Mouse (Mus musculus): ENCODE measurements around the gene Pdlim7.

Gene Pdlim7

DNA sequence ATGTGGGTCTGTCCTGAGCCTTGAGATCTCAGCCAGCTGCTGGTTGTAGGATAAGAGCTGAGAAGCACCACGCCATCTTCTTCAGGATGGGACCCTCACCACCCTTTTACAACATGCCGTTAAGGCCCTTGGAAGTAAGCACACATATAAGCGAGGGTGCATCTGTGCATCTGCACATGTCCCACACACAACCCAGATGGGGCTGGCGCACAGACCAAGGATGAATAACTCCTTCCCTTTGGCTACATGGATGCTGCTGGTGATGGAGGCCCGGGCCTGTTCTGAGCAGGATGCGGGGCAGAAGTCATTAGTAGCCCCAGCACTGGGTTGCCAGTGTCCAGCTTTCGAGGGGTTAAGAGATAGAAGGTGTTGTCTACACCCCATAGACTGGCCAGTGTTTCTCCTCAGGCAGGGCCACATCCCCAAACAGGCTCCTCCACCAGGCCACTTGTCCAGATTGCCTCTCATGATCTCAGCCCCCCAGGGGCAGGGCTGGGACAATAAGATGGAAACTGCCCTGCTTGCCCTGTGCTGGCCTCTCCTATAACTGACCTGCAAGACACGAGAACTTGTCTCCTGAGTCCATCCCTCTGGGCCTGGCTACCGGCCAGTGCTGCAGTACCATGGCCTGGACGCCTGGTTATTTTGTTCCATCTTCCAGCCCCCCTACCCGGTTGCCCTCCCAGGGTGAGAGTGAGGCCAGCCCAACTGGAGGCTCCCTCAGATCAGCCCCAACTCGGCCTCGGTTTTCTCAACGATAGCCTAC, 27.3 kb downstream of the Pdlim7 start:
- DNase-seq (ENCODE audit: low spot score in 2 of 2): peak in 1 of 2 experiments; percentile 56

DNA sequence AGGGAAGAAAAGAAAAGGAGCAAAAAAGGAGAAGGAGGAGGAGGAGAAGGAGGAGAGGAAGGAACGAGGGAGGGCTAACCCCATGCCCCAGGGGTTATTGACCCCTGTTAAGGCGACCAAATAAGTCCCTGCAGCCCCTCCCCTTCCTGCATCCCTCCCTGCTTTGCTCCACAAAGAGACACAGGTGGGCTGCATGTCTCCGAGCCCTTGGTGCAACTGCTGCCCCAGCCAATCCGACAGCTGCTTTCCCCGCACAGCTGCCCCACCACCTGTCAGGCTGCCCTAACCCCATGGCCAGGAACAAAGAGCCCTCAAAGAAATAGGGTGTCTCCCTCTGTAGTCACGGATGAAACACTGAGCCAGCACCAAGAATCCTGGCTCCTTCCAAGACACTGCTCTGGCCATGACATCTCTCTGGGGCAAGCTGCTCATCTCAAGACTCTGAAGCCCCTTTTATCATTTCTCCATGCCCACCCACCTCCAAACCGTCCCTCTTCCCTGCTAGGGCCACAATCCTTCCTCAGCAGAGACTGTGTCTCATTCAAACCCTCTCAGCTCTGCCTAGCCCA, 28.9 kb downstream of the Pdlim7 start:
- no peak for DNase-seq (ENCODE audit: low spot score in 2 of 2)

DNA sequence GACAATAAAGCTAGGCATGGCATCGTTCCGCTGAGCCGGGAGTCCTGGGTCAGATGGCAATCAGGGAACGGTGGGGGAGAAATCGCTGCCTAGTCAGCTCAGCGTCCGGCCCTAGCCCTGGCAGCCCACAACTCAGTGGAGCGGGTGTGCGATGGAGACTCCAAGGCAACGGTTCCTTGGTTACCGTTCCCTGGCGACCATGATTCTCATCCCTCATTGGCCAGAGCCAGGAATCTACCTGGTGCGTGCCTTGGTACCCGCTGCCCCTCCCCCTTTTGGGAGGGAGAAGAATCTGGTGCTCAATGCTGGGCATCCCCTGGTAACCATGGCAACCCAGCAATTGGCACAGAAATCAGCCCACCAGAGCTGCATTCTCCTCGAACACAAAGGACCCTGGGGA, 29.9 kb downstream of the Pdlim7 start:
- DNase-seq (ENCODE audit: low spot score in 2 of 2): peak in 1 of 2 experiments; percentile 85

DNA sequence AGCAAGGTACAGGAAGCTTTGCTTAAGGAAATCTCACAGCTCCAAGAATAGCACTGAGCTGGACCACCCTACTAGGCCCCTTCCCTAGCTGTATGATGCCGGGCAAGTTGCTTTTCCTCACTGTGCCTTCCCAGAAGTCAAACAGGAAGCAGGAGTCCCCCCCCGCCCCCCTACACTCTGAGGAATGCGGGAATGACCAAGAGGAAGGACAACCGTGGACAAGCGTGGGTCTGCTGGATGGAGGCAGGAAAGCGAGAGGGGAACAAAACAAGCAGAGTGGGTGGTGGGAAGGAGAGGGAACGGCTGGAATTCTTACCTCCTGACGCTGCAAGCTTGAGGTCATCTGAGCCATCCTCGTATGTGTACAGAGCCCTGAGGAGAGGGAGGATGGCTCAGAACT, 30.4 kb downstream of the Pdlim7 start:
- DNase-seq (ENCODE audit: low spot score in 2 of 2): no peak

DNA sequence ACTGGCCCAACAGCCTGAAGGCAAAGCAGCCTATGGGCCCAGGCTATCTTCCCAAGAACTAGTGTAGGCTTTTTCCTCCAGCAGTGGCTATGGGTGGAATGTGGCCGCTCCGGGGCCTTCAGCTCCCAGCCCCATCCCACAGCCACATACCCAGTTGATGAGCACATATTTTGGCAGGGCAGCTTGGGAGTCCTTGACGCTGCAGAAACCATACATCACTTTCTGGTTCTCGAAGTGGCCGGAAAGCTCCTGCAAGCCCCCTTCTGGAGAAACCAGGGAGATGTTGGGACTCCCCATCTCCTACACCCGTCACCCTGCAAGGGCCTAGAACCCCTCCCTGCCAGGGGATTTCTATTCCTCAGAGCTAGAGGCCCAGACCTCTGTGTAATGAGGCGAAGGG, 30.9 kb downstream of the Pdlim7 start:
- DNase-seq (ENCODE audit: low spot score in 2 of 2): no peak

DNA sequence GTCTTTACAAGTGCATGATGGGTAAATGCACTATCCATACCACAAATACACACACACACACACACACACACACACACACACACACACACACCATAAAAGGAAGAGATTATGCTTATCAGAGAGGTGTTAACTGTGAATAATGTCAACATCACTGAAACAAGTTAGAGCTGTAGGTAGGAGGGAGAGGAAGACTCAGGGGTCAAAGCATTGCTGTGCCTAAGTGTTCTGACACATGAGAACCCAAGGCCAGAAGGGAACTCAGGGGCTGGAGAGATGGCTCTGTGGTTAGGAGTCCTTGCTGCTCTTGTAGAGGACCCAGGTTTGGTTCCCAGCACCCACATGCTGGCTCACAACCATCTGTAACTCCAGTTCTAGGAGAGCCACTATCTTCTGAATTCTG, 33.5 kb downstream of the Pdlim7 start:
- no peak for DNase-seq (ENCODE audit: low spot score in 2 of 2)

DNA sequence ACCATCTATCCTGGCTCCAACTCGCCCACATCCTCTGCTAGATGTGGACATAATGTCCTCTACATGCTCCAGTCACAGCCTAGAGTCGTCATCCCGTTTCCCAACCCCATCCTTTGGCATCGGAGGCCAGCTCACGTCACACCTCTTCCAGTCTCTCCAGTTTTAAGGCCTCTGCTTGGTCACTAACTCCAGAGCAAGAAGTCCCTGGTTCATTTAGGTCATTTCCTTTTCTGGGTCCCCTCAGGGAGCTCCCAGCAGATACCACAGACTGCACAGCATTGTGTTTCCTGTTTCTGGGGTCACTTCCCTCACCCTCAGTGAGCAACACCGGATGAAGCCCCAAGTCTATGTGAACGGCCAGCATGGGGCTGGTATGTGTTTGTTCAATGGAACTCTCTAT, 34.5 kb downstream of the Pdlim7 start:
- DNase-seq (ENCODE audit: low spot score in 2 of 2): no peak

DNA sequence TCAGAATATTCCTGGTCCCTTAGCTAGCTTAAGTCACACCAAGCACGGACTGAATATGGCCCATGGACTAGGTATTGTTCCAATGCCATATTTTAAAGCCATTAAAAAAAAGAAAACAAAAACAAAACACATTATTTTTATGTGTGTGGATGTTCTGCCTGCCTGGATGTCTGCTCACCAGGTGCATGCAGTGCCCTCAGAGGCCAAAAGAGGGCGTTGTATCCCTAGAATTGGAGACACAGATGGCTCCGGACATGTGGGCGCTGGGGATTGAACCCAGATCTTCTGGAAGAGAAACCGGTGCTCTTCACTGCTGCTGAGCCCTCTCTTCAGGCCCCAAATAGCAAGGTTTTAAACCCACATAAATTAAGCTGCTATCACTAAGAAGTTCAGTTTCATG, 35.4 kb downstream of the Pdlim7 start:
- DNase-seq (ENCODE audit: low spot score in 2 of 2): peak in 1 of 2 experiments; percentile 60

DNA sequence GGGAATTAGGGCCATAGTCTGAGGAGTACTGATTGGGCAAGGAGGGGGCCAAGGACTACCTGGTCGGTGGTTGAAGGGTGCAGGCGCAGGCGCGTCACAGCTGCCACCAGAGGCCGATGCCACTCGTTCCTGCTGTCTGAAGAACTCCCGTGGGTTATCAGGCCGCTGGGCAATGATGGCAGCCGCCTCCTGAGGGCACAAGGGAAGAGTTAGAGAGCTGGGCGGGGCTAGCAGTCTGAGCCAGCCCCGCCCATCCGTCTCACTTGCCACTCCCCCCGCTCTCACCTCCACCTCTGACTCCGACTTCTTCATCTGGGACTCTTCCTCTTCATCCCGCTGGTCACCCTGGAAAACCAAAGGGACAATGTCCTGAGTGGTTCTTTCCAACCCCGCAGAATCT, 36.0 kb downstream of the Pdlim7 start:
- no peak for DNase-seq (ENCODE audit: low spot score in 2 of 2)

DNA sequence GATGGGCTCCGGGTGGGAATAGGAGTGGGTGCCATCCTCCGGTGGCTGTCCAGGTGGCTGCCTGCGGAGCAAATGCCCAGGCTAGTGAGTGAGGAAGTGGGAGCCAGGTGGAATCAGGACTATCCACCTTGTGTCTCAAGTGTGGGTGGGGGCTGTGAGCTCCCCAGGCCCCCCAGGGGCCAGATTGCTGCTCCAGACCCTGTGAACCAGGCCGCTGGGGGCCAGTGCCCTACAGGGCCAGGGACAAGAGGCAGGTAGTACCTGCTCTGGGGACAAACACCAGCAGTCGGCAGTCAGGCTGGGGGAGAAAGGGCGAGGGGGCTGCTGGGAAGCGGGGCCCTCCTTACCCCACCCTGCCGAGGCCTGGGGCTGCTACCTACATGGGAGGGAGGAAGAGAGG, 37.2 kb downstream of the Pdlim7 start:
- DNase-seq (ENCODE audit: low spot score in 2 of 2): no peak

DNA sequence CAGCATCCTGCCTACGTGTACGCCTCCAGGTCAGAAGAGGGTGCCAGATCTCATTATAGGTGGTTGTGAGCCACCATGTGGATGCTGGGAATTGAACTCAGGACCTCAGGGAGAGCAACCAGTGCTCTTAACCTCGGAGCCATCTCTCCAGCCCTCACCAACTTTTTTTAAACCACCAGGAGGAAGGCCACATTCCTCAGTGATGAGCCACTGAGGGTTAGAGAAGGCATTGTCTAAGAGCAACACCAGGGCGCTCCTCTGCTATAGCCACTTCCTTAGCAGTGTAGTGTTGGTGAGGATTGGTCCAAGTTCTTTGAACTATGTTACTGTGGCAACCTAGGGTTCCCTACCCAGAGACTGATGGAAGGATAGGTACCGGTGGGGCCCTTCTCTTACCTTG, 37.7 kb downstream of the Pdlim7 start:
- DNase-seq (ENCODE audit: low spot score in 2 of 2): no peak

DNA sequence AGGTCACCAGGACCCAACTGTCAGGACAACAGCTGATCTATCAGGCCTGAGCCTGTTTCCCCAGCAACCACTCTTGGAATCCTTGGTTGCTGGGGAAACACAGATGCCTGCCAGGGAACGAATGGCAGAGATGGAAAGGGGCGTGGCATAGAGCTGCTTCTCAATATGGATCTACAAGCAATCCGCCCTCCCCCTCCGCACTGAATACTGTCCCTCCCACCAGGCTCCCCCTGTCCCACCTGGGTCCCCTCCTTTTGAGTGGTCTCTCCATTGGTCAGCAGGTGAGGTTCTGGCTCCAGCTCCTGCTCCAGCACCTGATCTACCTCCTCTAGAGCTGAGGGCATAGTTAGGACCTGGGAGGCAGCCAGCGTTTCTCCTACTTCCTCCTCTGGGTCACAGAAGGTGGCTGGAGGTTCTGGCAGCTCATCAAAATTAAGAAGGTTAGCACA, 38.8 kb downstream of the Pdlim7 start:
- DNase-seq (ENCODE audit: low spot score in 2 of 2): peak in 1 of 2 experiments; percentile 66

DNA sequence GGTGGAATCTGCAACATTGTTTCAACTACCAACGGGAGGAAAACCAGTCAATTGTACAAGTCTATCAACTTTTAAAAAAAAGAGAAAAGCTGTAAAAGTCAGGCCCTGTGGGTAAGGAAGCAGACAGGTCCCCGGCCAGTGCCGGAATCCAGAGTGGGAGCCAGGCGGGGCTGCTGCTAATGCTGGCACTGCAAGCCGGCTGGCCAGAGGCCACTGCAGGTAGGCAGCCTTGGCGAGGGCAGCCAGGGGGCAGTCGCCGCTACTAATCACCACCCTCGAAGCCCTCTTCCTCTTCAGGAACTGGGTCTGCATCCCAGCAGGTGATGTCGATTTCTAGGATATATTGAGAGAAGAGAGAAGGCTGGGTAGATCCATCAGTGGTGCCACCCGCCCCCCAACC, 39.5 kb downstream of the Pdlim7 start:
- DNase-seq (ENCODE audit: low spot score in 2 of 2): no peak

DNA sequence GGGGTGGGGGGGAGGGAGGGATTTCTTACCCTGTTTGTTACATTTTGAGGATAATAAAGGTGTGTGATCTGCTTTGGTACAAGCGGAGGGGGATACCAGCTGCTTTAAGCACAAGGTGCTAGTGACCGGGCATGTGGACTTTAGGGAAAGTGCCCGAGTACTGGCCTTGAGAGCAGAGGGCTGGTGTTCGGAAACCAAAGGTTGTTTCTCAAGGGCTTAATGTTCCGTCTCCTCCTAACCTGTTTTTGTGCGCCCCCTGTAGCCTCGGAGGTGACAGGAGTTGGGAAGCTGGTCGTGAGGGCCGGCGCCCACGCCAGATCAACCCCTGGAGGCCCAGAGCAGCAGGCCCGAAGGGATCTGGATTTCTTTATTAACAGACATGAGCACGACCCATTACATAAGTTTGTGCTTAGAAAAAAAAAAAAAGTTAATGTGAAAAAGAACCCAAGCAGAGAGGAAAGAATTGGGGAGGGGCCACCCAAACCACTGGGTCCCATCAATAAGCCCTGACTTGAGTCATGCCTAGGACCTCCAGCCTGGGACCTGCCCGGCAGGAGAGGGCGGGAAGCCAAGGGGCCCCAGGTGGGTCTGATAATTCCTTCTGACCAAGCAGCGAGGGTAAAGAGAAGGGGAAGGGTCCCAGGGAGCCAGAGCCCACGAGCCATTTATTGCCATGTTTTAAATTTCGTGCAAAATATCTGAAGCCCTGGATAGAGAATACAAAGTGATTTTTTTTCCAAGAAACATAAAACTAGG, 40.2 kb downstream of the Pdlim7 start:
- DNase-seq (ENCODE audit: low spot score in 2 of 2): no peak

DNA sequence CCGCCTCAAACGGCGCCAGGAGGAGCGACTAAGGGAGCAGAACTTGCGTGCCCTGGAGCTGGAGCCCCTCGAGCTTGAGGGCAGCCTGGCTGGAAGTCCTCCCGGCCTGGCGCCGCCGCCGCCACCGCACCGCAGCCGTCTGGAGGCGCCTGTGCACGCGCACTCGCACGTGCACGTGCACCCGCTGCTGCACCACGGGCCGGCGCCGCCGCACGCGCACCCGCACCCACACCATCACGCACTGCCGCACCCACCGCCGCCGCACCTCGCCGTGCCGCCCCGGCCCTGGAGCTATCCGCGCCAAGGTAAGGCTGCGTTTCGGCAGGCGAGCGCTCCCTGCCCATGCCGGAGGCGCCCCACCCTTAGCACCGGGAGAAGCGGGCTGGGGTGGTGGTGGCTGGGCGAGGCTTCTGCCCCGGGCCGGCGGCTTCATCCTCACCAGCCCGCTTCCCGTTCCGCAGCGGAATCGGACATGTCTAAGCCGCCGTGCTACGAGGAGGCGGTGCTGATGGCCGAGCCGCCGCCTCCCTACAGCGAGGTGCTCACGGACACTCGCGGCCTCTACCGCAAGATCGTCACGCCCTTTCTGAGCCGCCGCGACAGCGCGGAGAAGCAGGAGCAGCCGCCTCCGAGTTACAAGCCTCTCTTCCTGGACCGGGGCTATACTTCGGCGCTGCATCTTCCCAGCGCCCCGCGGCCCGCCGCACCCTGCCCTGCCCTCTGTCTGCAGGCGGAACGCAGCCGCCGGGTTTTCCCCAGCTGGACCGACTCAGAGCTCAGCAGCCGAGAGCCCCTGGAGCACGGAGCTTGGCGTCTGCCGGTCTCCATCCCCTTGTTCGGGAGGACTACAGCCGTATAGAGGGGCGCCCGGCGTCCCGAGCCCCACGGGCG, 41.1 kb downstream of the Pdlim7 start:
- peak; percentile 51 to 73 for DNase-seq (ENCODE audit: low spot score in 2 of 2)

DNA sequence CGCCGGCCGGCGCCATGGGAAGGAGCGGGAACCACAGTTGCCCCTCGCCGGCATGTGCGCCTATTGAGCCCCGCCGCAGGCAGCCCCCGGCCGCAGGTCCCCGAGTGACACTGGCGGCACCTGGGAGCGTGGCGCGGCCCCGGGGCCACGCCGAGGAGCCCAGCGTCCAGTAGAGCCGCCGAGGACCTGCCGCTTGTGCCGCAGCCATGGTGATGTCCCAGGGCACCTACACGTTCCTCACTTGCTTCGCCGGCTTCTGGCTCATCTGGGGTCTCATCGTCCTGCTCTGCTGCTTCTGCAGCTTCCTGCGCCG, 41.7 kb downstream of the Pdlim7 start:
- no peak for DNase-seq (ENCODE audit: low spot score in 2 of 2)

DNA sequence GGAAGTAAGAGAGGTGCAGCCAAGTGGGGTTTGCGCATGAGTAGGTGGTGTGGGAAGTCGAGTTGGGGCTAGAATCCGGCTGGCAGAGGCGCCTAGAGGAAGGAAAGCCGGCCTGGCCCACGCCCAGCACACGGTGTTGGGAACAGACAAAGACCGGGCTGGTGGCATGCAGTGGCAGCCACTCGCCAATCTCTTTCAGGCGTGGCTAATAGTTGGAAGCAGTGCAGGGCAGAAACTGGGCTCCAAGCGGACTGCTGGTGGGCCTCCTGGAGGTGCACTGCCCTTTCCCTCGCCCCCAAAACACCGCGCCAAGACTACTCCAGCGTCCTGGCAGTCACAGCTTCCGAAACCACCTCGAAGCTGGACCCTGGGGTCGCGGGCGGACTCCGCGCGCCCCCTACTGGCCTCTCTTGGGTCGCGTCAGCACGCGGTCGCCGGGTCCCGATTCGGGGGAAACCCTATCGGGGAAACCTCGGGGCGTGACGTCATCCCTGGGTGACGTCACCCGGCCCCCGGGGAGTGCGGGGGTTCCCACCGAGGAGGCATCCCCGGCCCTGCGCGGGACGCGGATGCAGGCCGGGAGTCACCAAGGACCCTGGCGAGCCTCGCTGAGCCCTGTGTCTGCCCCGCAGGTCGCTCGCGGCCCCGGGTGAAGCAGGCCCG, 42.2 kb downstream of the Pdlim7 start:
- peak; percentile 84 to 97 for DNase-seq (ENCODE audit: low spot score in 2 of 2)

DNA sequence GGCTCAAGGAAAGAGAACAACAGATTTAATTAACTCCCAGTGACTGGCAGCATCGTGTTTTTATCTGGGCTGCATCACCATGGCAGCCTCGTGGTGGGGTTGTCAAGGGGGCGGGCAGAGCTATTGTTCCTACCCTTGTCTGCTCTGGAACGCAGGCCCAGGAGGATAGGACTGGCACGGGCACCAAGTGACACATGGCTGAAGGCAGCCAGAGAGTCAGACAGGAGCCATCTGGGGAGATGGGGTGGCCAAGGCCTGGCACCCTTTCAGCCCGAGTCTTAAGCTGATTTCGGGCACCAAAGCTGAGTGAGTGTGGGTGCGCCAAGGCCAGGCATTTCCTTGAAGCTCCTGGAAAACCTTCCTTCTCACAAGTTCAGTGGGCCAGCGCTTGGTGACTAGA, 43.1 kb downstream of the Pdlim7 start:
- peak; percentile 58 to 80 for DNase-seq (ENCODE audit: low spot score in 2 of 2)

DNA sequence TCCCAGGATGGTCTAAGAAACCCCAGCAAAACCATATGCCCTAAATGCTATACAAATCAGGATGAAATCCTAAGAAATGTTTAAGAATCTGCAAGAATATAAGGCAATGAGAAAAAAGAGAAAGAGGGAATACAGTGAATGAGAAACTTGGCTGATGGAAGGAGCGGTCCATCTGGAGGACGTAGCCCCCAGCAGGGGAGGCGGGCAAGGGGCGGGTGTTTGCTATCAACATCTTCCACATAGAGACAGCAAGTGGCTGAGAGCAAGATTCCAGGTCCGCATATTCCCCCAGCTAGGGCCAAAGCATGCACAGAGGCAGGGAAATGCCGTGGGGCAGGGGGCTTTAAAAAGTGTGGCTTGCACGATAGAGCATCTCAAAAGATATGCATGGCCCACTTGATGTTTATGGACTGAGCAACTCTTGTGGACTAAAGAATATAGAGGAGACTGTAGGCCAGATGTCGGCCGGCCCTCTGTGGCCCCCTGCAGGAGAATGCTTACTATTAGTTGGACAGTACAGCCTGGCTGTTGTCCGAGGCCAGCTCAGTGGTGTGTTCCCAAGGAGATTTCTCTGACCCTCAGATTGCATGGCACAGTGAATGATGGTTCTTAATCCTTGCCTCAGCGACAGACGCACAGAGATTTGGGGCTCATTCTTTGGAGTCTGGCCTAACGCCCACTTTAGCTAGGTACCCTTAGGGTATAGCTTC, 44.5 kb downstream of the Pdlim7 start:
- no peak for DNase-seq (ENCODE audit: low spot score in 2 of 2)

DNA sequence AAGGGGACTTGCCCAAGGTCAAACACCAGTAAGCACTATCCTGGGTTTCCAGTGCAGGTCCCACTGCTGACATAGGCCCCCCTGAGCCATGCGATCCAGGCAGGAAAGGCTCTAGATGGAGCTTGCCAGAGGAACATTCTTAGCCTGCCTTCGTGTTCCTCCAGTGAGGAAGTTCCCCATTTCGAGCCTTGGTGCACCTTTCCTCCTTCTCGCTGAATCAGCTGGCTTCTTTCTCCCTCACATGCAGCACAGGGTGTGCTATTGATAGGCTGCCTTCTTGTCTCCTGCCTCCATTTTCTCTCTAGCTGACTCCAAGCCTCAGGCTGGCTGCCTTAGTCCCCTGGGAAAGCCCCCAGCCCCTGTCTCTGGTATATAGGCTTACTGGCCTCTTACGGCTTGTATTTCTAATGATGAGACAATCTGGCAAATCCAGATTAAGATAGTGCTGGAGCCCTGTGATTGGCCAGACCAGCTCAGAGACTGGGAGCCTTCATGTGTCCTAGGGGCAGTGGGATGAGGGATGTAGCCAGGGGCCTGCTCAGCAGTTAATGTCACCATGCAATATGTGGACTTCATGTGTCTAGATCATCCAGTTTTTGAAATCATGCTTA, 47.5 kb downstream of the Pdlim7 start:
- no peak for DNase-seq (ENCODE audit: low spot score in 2 of 2)

Data from cerebellum, postnatal 4 days (tissue).